Mouse (Mus musculus): Measurements from ENCODE around the gene Isoc2b. TPM values are rescaled to one million over a fixed set of nuclear protein-coding genes. Genes with fewer than 3 reads are reported as not detected.
A peak's percentile ranks its signal among the peaks of the same experiment; 100 is the strongest.

Gene Isoc2b
- polyA plus RNA-seq, 1 experiment, result 3.8 TPM

- Histone ChIP-seq H3K9ac (ENCODE audit: low read depth, poor library complexity, severe bottlenecking) (no peak overlapping the region), H3K4me1 (ENCODE audit: control insufficient read depth, insufficient read depth, low read length) (no peaks in the 10 kb centered on the region), H3K9me3 (replicated peaks; ENCODE audit: control insufficient read depth, insufficient read depth, low read length, poor library complexity, severe bottlenecking) (0 out of 2 replicates have a peak, but pooled peaks cover 4% of the 10 kb centered on the region), H3K27ac (ENCODE audit: insufficient read depth, low read length) (no peak overlapping the region), H3K36me3 (ENCODE audit: control insufficient read depth, insufficient read depth, low read length, poor library complexity, severe bottlenecking) (no peaks in the 10 kb centered on the region), H3K4me3 (ENCODE audit: low read depth, low read length) (no peak overlapping the region), H3K27me3 (ENCODE audit: control insufficient read depth, insufficient read depth, low read length, poor library complexity, severe bottlenecking) (no peaks in the 10 kb centered on the region)
- TF ChIP-seq POLR2A (IDR thresholded peaks at IDR 0.05; ENCODE audit: insufficient read depth, low read length), result no peak
- TF ChIP-seq CTCF (IDR thresholded peaks at IDR 0.05; ENCODE audit: low read depth, low read length), result no peak
- no peak for TF ChIP-seq EP300 (IDR thresholded peaks at IDR 0.05; ENCODE audit: insufficient read depth, low read depth, low read length)
These were observed 13.6 kb downstream of the Isoc2b start for GRCm38 (mm10) chr7:4856508-4856907.

GRCm38 (mm10) chr7:4853613-4854012 is 16.4 kb downstream of the Isoc2b start:
- no peaks in the 10 kb centered on the region for H3K4me1 ChIP-seq (ENCODE audit: control insufficient read depth, insufficient read depth, low read length)
- H3K36me3 ChIP-seq (ENCODE audit: control insufficient read depth, insufficient read depth, low read length, poor library complexity, severe bottlenecking), result no peaks in the 10 kb centered on the region
- H3K27me3 ChIP-seq (ENCODE audit: control insufficient read depth, insufficient read depth, low read length, poor library complexity, severe bottlenecking), result no peaks in the 10 kb centered on the region
- H3K27ac ChIP-seq (ENCODE audit: insufficient read depth, low read length), result no peak overlapping the region
- H3K4me3 ChIP-seq (ENCODE audit: low read depth, low read length), result no peak overlapping the region
- 0 out of 2 replicates have a peak, but pooled peaks cover 4% of the 10 kb centered on the region for H3K9me3 ChIP-seq (replicated peaks; ENCODE audit: control insufficient read depth, insufficient read depth, low read length, poor library complexity, severe bottlenecking)
- TF ChIP-seq POLR2A (IDR thresholded peaks at IDR 0.05; ENCODE audit: insufficient read depth, low read length) (no peak), EP300 (IDR thresholded peaks at IDR 0.05; ENCODE audit: insufficient read depth, low read depth, low read length) (no peak), CTCF (IDR thresholded peaks at IDR 0.05; ENCODE audit: low read depth, low read length) (no peak)
- H3K9ac ChIP-seq (ENCODE audit: low read depth, poor library complexity, severe bottlenecking), result no peak overlapping the region

DNA sequence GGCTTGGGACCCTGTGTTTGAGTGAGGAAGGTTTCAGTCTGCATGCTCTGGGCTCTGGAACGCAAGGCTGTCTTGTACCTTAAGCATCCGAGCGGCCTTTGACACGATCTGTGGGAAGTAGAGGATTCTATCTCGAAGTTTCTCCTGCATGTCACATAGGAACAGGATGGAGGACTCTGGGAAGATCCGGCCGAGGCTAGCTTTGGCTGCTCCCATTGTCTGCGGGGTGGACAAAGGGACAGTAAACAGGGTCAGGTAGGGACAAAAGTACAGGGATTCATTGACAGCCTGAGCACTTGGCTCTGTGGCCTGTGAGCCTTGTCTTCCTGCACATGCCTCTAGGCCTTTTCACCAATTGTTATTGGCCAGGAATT is 18.8 kb downstream of the Isoc2b start:
- no peaks in the 10 kb centered on the region for H3K36me3 ChIP-seq (ENCODE audit: control insufficient read depth, insufficient read depth, low read length, poor library complexity, severe bottlenecking)
- no peak overlapping the region for H3K27ac ChIP-seq (ENCODE audit: insufficient read depth, low read length)
- no peak overlapping the region for H3K4me3 ChIP-seq (ENCODE audit: low read depth, low read length)
- no peaks in the 10 kb centered on the region for H3K9me3 ChIP-seq (replicated peaks; ENCODE audit: control insufficient read depth, insufficient read depth, low read length, poor library complexity, severe bottlenecking)
- no peaks in the 10 kb centered on the region for H3K27me3 ChIP-seq (ENCODE audit: control insufficient read depth, insufficient read depth, low read length, poor library complexity, severe bottlenecking)
- no peak overlapping the region for H3K9ac ChIP-seq (ENCODE audit: low read depth, poor library complexity, severe bottlenecking)
- no peaks in the 10 kb centered on the region for H3K4me1 ChIP-seq (ENCODE audit: control insufficient read depth, insufficient read depth, low read length)
- TF ChIP-seq CTCF (IDR thresholded peaks at IDR 0.05; ENCODE audit: low read depth, low read length), result no peak
- 0 out of 2 replicates have a peak, but pooled peaks have one; percentile 22 for TF ChIP-seq EP300 (IDR thresholded peaks at IDR 0.05; ENCODE audit: insufficient read depth, low read depth, low read length)

- Histone ChIP-seq H3K27ac (ENCODE audit: insufficient read depth, low read length) (no peak overlapping the region), H3K27me3 (ENCODE audit: control insufficient read depth, insufficient read depth, low read length, poor library complexity, severe bottlenecking) (no peaks in the 10 kb centered on the region), H3K36me3 (ENCODE audit: control insufficient read depth, insufficient read depth, low read length, poor library complexity, severe bottlenecking) (no peaks in the 10 kb centered on the region), H3K9ac (ENCODE audit: low read depth, poor library complexity, severe bottlenecking) (no peak overlapping the region), H3K9me3 (replicated peaks; ENCODE audit: control insufficient read depth, insufficient read depth, low read length, poor library complexity, severe bottlenecking) (no peaks in the 10 kb centered on the region), H3K4me1 (ENCODE audit: control insufficient read depth, insufficient read depth, low read length) (no peaks in the 10 kb centered on the region), H3K4me3 (ENCODE audit: low read depth, low read length) (no peak overlapping the region)
- TF ChIP-seq EP300 (IDR thresholded peaks at IDR 0.05; ENCODE audit: insufficient read depth, low read depth, low read length) (no peak), CTCF (IDR thresholded peaks at IDR 0.05; ENCODE audit: low read depth, low read length) (no peak), POLR2A (IDR thresholded peaks at IDR 0.05; ENCODE audit: insufficient read depth, low read length) (no peak)
These were observed 19.3 kb downstream of the Isoc2b start for GRCm38 (mm10) chr7:4850621-4851314.

DNA sequence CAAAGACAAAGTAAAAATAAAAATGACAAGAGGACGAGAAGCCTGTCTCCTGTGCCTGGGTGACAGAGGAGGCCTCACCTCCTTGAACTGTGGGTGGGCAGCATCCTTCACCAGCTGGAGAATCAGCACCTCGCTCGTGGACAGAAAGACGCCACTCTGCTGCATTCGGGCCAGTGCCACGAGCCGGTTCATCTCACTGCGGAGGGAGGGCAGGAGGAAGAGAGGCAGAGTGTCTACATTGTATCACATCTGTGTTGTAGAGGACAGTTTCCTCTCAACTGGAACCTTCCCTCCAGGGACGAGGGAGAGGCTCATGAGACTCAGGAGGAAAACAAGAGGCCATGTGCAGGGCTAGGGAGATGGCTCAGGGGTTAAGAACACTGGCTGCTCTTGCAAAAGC is 20.7 kb downstream of the Isoc2b start:
- Histone ChIP-seq H3K9ac (ENCODE audit: low read depth, poor library complexity, severe bottlenecking) (no peak overlapping the region), H3K36me3 (ENCODE audit: control insufficient read depth, insufficient read depth, low read length, poor library complexity, severe bottlenecking) (no peaks in the 10 kb centered on the region), H3K9me3 (replicated peaks; ENCODE audit: control insufficient read depth, insufficient read depth, low read length, poor library complexity, severe bottlenecking) (no peaks in the 10 kb centered on the region), H3K27me3 (ENCODE audit: control insufficient read depth, insufficient read depth, low read length, poor library complexity, severe bottlenecking) (no peaks in the 10 kb centered on the region), H3K4me3 (ENCODE audit: low read depth, low read length) (no peak overlapping the region), H3K27ac (ENCODE audit: insufficient read depth, low read length) (no peak overlapping the region), H3K4me1 (ENCODE audit: control insufficient read depth, insufficient read depth, low read length) (no peaks in the 10 kb centered on the region)
- TF ChIP-seq CTCF (IDR thresholded peaks at IDR 0.05; ENCODE audit: low read depth, low read length) (no peak), EP300 (IDR thresholded peaks at IDR 0.05; ENCODE audit: insufficient read depth, low read depth, low read length) (no peak), POLR2A (IDR thresholded peaks at IDR 0.05; ENCODE audit: insufficient read depth, low read length) (no peak)

GRCm38 (mm10) chr7:4844917-4845309 is 25.1 kb downstream of the Isoc2b start:
- peak overlapping the region; percentile 74 for H3K4me3 ChIP-seq (ENCODE audit: low read depth, low read length)
- TF ChIP-seq POLR2A (IDR thresholded peaks at IDR 0.05; ENCODE audit: insufficient read depth, low read length) (no peak), EP300 (IDR thresholded peaks at IDR 0.05; ENCODE audit: insufficient read depth, low read depth, low read length) (no peak), CTCF (IDR thresholded peaks at IDR 0.05; ENCODE audit: low read depth, low read length) (no peak)

More at GRCm38 (mm10) chr7:4844917-4845309, 25.1 kb downstream of the Isoc2b start:
- no peak overlapping the region for H3K27ac ChIP-seq (ENCODE audit: insufficient read depth, low read length)
- no peaks in the 10 kb centered on the region for H3K36me3 ChIP-seq (ENCODE audit: control insufficient read depth, insufficient read depth, low read length, poor library complexity, severe bottlenecking)
- H3K9me3 ChIP-seq (replicated peaks; ENCODE audit: control insufficient read depth, insufficient read depth, low read length, poor library complexity, severe bottlenecking), result no peaks in the 10 kb centered on the region
- H3K9ac ChIP-seq (ENCODE audit: low read depth, poor library complexity, severe bottlenecking), result peak overlapping the region; percentile 39
- peaks cover 5% of the 10 kb centered on the region for H3K4me1 ChIP-seq (ENCODE audit: control insufficient read depth, insufficient read depth, low read length)
- H3K27me3 ChIP-seq (ENCODE audit: control insufficient read depth, insufficient read depth, low read length, poor library complexity, severe bottlenecking), result no peaks in the 10 kb centered on the region

Measured in ES-Bruce4 (cell line).